Mouse (Mus musculus) spleen, embryonic (tissue): ENCODE results near the gene Glyctk.

Experiments
- CTCF ChIA-PET: fragments of 350-600 bp; sonication (Branson Sonifier 250); formaldehyde crosslinking; loops from one replicate; lab custom pipeline; 2022; lab: Charles Lee

Gene Glyctk

DNA sequence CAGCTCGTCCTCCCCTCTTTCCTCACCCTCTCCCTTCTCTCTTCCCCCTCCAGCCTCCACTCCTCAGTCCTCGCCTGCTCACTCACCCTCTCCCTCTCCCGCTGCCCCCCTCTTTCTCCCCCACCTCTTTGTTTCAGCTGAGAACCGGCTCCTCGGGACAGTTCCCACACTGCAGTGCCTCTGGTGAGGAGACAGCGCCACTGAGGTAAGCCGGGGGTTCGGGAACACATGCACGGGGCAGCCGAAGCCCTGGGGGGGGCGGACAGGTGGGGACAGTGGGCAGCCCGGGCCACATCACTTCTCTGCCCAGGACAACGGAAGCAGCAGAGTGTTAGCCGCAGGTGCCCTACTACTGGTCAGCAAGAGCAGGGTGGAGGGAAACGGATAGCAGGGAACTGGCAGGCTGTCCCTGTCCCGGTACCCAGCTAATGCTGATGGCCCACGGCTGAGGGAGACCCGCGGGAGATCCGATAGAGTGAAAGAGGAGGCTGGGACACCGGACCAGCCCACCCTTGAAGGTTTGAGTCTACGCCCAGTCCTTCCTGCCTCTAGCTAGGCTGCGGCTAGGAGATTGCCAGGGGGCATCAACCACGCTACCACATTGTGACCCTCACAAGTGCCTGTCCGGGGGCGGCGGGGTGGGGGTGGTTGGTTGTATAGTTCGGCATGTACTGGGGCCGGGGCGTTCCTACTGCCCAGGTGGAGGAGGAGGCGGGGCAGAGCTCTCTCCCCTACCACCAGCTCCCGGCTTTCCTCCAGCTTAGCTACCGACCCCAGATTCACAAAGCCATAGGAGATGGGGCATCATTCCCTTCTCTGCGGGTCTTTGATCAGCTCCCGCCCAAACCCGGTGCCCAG, 9.2 kb downstream of the Glyctk start:
- CTCF ChIA-PET = interaction anchor here (0.5 to 0.6 kb wide), 2 partner anchors 8 to 11 kb away, joined by 4 to 19 read pairs; no protein-coding TSS in a partner anchor

DNA sequence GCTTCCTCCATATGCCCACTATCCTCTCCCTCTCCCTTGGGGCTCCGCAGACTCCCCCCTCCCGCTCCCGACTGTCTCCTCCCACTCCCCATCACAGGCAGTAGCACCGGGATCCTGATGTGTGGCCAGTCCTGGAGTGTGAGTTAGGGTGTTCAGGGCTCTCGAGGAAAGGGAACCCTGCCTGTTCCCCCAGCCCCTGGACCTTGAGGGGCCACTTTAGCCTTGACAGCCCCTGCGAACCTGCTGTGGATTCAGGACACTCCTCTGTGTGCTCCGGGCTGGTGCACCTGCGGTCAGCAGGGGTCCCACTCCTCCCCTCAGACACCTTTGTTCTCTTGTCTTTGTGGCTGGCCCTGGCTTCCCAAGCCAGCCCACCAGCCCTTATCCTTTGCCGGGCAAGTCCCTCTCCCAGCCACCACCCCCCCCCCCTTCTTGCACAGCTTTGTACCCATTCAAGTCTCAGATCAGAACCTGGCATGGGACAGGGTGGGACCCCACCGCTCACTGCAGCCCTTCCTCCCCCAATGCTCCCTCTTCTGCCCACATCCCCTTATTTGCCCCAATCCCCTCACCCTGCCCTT, 10.0 kb downstream of the Glyctk start:
- CTCF ChIA-PET = interaction anchor here (0.6 kb wide), 1 partner anchor 10 kb away, joined by 4 read pairs; no protein-coding TSS in a partner anchor

DNA sequence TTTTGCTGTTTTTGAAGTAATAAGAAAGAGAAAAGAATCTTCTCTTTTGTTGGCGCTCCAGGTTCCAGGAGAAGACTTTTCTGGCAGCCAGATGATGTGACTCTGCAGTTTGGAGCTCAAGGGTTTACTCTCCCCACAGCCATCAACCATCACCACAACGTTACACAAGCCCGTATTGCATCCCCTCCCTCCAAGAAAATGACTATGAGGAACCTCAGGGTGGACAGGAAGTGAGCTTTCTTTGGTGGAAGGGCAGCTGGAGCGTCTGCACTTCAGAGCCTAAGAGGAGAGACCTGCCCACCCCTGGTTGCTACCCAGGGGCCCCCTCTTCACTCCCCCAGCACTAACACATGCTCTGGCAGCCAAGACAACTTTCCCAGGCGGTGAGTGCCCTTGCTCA, 10.7 kb downstream of the Glyctk start:
- CTCF ChIA-PET = no interaction called here

DNA sequence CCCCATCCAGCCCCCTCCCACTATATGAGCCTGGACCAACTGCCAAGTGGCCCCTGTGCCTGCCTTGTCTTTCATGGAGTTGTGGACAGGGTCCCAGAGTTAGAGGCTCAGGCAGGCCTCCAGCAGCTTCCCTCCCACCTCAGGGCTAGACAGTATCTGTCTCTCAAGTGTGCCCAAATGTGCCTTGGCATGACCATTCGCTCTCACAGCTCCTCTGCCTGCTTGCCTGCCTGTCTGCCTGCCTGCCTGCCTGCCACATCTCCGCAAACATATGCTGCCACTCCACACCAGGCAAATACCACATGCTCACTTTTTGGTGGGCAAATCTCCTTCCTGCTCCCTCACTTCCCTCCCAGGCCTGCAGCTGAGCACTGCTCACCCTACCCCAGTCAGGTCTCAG, 12.4 kb downstream of the Glyctk start:
- CTCF ChIA-PET = no interaction called here

DNA sequence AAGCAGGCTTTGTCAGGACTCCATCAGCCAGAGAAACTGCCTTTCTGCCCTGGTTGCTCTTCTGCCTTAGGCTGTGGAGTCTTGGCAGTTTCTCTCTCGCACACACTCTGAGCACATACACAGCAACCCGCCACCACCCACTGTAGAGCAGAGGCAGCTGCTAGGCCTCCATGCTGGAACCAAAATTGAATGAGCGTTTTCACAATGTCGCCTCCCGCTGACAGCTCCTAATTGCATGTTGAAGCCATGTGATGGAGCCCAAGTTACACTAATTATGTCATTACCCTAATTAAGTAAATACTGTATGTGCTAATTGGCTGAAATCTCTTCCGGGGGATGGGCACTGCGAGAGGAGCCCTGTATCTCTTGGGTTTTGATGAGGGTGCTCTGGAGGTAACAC, 13.8 kb downstream of the Glyctk start:
- CTCF ChIA-PET = no interaction called here

DNA sequence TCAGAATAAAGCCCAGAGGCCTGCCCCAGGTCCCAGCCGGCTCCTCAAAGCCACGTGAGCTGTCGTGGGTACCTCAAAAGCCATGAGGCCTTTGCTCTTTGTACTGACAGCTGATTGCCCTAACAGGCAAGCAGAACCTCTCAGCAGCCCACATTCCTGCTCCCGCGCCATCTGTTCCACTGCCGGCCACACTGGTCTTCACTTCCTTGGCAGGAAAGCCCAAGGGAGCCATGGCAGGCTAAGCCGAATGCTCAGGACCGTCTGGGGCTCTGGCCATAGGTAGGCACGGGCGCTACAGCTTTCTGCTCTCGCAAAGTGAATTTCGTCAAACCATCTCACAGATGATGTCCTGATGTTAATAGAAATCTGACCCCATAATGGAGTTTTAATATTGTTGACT, 16.0 kb downstream of the Glyctk start:
- CTCF ChIA-PET = no interaction called here

DNA sequence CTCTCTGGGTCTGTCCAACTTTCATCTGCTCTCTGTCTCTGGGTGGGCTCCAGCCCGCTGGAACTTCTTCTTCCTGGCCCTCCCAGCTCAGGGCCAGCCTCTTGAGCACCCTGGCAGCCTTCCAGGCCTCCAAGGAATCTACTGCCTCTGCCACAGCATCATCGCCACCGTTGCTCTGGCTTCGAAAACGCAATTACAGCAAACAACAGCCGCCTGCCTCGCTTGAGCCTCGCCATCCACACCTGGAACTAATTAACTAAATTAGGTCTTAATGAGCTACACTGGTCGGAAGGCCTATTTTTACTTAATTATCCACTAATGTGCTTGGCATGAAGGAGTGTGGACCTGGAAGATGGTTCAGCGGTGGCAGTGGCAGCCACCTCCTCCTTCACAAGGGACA, 18.2 kb downstream of the Glyctk start:
- CTCF ChIA-PET = no interaction called here

DNA sequence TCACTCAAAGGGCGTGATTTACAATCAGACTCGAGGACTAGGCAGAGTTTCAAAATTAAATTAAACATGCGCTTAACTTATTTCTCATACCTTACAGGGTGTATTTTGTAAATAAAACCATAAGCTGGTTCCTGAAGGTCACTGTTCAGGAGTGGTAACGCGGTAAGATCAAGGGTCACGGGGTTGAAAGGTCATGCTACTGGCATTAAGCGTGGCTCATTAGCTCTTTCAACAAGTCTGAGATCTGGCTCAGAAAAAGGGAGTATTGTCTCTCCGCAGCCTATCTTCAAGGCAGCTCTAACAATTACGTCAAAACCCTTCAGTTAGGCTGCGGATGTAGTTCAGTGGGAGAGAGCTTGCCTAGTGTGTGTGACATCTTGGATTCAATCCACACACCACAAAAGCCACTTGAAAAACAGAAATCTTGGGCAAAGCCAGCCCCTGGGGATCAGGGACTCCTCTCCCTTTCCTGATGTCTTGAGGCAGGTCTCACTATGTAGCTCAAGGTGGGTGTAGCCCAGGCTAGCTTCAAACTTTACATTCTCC, 20.2 kb downstream of the Glyctk start:
- CTCF ChIA-PET = interaction anchor here (0.5 kb wide), 1 partner anchor 11 kb away, joined by 4 read pairs; no protein-coding TSS in a partner anchor

DNA sequence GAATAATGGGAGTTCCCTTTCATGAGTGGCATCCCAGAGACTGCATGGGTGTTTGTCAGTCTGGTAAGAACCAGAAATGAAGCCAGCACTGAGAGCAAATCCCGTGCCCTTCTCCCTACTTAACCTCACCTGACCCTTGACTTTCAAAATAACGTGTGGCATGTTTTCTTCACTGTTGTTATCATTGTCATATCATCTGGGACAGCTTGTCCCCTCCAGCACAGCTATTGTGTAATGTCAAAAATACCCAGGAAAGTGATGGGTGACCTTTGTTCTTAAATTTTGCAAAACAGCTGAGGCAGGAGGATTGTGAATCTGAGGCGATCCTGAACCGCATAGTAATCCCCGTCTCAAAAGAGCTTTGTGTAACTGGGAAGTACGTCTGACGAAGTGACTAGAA, 27.7 kb downstream of the Glyctk start:
- CTCF ChIA-PET = no interaction called here

DNA sequence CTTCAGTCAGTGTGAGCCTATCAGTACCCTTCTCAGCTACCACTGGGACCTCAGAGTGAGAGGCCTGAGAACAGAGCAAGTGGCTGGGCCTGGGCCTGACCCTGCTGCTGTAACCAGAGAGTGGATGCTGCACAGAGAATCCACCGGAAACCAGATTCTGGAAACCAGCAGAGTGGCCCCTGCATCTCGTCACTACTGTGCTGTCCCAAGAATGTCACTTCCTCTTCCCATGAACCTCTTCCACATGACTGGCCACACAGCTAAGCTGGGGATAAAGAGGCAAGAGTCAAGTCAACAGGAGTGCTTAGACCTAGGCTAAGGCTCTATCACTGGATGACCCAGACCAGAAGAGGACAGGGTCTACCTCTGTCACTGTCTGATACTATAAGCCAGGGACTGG, 28.9 kb downstream of the Glyctk start:
- CTCF ChIA-PET = no interaction called here

DNA sequence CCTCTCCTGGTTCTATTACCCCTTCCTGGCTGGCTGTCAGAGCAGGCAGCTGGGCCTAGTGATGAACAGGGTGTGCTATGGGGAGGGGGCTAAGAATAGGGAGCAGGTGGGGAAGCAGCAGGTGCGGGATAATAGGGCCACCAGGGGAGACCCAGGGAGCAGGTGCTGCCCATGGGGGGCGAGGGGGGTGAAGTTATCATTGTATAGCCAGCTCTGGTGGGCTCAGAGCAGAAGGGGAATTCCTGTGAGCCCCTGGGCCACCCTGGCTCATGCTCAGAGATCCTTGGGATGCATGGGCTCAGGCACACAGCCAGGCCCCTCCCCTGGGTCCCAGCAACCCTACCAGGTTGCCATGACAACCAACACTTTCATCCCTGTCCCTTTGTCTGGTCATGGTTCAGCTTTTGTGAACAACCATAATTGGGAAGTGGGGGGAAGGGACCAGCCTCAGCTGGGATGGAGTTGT, 31.1 kb downstream of the Glyctk start:
- CTCF ChIA-PET = no interaction called here

DNA sequence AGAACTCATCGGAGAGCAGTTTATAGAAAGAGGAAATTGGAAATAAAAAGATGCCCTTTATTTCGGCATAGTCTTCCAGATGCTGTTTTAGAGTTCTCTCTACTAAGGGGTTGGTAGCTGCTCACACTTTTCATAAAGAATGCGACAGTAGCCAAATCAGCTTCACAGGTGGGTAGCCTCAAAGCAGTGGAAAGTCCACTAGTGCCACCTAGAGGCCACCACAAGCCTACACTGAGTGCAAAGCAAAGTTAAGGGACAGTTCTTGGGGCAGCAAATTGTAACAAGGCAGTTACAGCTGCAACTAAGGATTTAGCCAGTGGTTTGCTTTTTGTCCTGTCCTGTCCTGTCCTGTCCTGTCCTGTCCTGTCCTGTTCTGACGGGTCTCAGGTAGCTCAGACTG, 34.3 kb downstream of the Glyctk start:
- CTCF ChIA-PET = no interaction called here

DNA sequence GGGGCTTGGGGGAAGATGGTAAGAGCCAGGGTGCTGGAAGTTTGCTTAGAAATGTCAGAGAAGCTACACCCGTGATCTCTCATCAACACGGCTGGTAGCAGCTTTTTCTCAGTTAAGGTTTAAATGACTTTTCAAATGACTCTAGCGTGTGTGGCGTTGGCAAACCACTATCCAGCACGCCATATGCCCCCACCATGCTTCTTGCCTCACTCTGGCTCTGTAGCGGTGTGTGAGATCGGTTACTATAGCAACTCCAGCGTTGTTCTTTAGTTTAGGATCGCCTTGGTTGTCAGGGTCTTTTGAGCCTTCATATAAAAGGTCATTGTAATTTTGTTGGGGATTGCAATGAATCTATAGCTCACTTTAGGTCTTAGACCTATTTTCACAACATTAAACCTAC, 38.9 kb downstream of the Glyctk start:
- CTCF ChIA-PET = no interaction called here

DNA sequence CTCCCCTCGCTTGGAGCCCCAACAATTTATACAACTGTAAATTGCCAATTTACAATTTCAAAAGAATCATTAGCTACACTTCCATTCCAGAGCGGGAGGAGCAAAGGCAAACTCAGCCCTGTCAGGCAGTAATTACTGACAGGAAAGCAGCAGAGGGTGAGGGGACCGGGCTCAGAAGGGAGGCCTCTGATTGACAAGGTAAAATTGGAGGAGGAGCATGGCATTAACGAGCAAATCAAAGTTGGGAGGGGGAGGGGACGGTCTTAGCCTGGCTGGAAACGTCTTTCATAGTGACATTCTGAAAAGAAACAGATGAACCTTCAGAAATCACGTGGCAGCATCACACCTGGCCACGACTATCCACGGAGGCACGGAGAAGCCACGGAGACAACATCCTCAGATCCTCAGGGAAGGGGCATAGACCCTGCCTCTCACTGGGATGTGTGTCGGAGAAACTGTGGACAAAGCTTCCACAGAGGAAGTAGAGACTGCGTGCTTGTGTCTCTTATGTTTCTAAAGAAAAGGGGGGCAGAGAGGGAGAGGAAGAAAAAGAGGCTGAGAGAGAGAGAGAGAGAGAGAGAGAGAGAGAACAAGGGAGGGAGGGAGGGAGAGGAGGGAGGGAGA, 42.0 kb downstream of the Glyctk start:
- CTCF ChIA-PET = no interaction called here

DNA sequence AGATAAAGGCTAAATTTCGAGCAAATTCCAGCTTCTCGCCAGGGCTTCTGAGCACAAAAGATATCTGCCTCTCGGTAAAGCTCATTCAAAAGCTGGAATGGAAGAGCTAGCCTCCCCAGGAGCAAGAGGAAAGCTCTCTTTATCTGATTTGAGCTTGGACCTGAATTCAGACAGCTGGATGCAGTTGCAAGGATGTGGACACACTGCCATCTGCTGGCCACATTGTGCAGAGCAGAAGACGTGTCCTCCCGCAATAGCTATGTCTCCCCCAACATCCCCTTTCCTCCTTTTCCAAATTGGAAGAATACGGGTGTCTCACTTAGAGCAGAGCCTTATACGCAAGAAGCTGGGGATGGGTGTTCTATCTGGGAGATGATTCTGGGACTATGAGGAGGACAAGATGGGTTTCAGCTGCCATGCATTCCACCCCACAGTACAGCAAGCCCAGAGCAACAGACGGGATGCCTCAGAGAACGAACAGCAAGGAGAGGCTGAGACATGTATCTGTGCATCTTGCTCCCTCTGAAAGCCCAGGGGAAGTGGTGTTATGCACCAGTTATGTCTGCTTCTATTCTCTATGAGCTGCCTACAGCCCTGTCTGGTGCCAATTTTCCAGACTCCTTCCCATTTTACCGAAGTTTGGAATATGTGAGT, 45.0 kb downstream of the Glyctk start:
- CTCF ChIA-PET = no interaction called here

DNA sequence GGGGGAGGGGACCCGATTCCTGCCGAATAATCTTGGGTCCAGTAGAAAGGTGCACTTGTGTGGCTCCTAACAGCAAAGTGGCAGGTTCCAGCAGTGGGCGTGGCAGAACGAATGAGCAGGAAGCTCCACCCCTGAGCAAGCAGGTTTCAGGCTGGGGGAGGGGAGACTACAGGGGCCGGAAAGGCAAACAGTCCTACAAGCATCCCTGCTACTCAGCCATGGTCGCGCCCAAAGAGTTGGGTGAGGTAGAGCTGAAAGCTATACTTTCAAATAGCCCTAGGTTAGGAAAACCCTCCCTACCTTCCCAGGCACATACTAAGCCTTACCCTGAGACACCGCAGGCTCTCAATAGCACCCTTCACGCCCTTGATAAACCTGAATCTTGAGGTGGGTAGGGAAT, 51.7 kb downstream of the Glyctk start:
- CTCF ChIA-PET = no interaction called here

DNA sequence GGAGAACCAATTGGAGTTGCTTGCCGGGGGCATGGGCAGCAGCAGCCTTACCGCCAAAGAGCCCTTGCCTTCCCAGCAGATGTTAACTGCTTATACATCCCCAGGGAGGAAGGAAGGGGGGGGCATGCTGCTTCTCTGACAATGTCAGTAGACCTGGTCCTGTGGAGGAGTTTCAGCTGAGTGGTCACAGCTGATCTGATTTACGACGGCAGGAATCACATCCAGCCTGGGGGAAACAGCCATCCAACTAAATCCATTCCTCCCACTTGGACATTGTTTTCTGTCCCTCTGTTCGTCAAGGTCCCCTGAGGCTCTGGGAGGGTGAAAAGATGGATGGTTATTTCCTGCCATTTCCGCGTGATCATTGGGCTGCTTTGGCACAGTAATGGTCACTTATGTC, 53.5 kb downstream of the Glyctk start:
- CTCF ChIA-PET = no interaction called here
